8 mouse cellular contexts compared by ENCODE assay signal in the genomic region with DNA sequence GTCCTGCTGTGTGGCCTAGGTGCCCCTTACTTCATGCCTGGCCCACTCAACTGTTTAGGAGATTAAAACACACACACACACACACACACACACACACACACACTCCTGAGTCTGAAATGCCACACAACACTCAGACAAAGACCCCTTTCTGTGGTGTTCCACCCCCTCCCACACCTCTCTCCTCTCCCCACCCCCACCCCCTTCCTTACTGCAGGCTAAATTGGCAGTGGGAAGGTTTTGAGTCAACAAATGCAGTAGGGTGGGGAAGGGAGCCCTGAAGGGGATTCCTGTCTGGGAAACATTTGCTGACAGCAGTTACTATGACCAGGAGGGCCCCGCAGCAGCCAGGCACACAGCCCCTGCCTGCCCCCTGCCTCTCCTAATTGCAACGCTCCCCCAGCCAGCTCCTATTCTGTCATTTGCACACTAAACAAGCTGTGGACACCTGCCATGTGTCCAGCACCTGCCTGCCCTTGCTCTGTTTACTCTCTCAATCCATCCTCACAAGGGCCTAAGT.
DNase-seq lines count a peak whose midpoint lies in the region; ATAC-seq and TF ChIP-seq lines count a peak whose summit lies in the region.

No protein-coding gene starts in this region.

- dilution Hi-C loops in CH12.LX (cut with MboI; ENCODE audit: extremely low pct_ligation_motif_present, extremely low pct_unique_long_range_greater_than_20kb, low sequenced_read_pairs), result no loop called here

- H3K27ac ChIP-seq in CH12.LX (ENCODE audit: insufficient read depth, low read depth), result no peak overlapping the region
- H3K27ac ChIP-seq in hindbrain, embryonic 12.5 days, result peak overlapping the region; percentile 86
- peak overlapping the region; percentile 68 for H3K27ac ChIP-seq in limb, embryonic 14.5 days (replicated peaks; ENCODE audit: low read depth, low read length)
- H3K27ac ChIP-seq in liver, embryonic 11.5 days (ENCODE audit: low read depth, low read length), result no peak overlapping the region

- no peaks in the 10 kb centered on the region for H3K27me3 ChIP-seq in CH12.LX (replicated peaks)
- no peaks in the 10 kb centered on the region; the same call in 1 of the 2 replicates for H3K27me3 ChIP-seq in hindbrain, embryonic 12.5 days
- H3K27me3 ChIP-seq in limb, embryonic 14.5 days (ENCODE audit: control insufficient read depth, insufficient read depth, low read length), result no peaks in the 10 kb centered on the region
- no peaks in the 10 kb centered on the region; the same call in 1 of the 2 replicates for H3K27me3 ChIP-seq in liver, embryonic 11.5 days (replicated peaks; ENCODE audit: control insufficient read depth, insufficient read depth, low read length)

- ATAC-seq in hindbrain, embryonic 12.5 days (ENCODE audit: low FRiP score), result peak; percentile 83
- ATAC-seq in limb, embryonic 14.5 days (ENCODE audit: low FRiP score, low read depth), result peak; percentile 76
- no peak for ATAC-seq in liver, embryonic 11.5 days (replicated peaks; ENCODE audit: low FRiP score)

- no peaks in the 10 kb centered on the region for H3K36me3 ChIP-seq in CH12.LX (replicated peaks in 1 of 2; ENCODE audit: control insufficient read depth in 1 of 2, insufficient read depth in 1 of 2, low read length in 1 of 2)
- H3K36me3 ChIP-seq in hindbrain, embryonic 12.5 days, result no peaks in the 10 kb centered on the region
- no peaks in the 10 kb centered on the region for H3K36me3 ChIP-seq in limb, embryonic 14.5 days (ENCODE audit: control insufficient read depth, insufficient read depth, low read length)
- H3K36me3 ChIP-seq in liver, embryonic 11.5 days (ENCODE audit: control insufficient read depth, insufficient read depth, low read length), result no peaks in the 10 kb centered on the region

- peaks cover 31 to 46% of the 10 kb centered on the region in 2 experiments for H3K4me1 ChIP-seq in CH12.LX (ENCODE audit: control insufficient read depth in 1 of 2, insufficient read depth in 2 of 2)
- peaks cover 35% of the 10 kb centered on the region for H3K4me1 ChIP-seq in hindbrain, embryonic 12.5 days
- peaks cover 49% of the 10 kb centered on the region for H3K4me1 ChIP-seq in limb, embryonic 14.5 days (ENCODE audit: control insufficient read depth, insufficient read depth, low read length)
- peaks cover 2% of the 10 kb centered on the region; the same call in 1 of the 2 replicates for H3K4me1 ChIP-seq in liver, embryonic 11.5 days (replicated peaks; ENCODE audit: control insufficient read depth, insufficient read depth, low read length)

- H3K79me2 ChIP-seq in CH12.LX (replicated peaks; ENCODE audit: control insufficient read depth, extremely low read depth, insufficient read depth, poor library complexity, severe bottlenecking), result no peaks in the 10 kb centered on the region

- no peak for TF ChIP-seq POLR2A in CH12.LX (IDR thresholded peaks at IDR 0.05; ENCODE audit: low read depth, low read length)
- no peak for TF ChIP-seq POLR2A in limb, embryonic 14.5 days (IDR thresholded peaks at IDR 0.05; ENCODE audit: borderline replicate concordance, extremely low read depth, insufficient read depth, insufficient read length)

- no peak overlapping the region for H3K9ac ChIP-seq in CH12.LX (ENCODE audit: insufficient read depth, low read depth)
- H3K9ac ChIP-seq in hindbrain, embryonic 12.5 days, result no peak overlapping the region; the same call in 1 of the 2 replicates
- 0 out of 2 replicates have a peak overlapping the region, but pooled peaks have one; percentile 12 for H3K9ac ChIP-seq in limb, embryonic 14.5 days (ENCODE audit: low read depth, low read length, severe bottlenecking)
- H3K9ac ChIP-seq in liver, embryonic 11.5 days (ENCODE audit: low read depth, low read length), result no peak overlapping the region

- 9% methylated on average over 2 of the region's 2 CpGs for WGBS in hindbrain, embryonic 12.5 days
- WGBS in limb, embryonic 14.5 days, result 3% methylated on average over 2 of the region's 2 CpGs
- WGBS in liver, embryonic 11.5 days, result 25% methylated on average over 2 of the region's 2 CpGs

- DNase-seq in CH12.LX (ENCODE audit: extremely low read depth), result no peak
- peak; percentile 51 for DNase-seq in embryo, embryonic 10 days (ENCODE audit: low spot score)
- peak; percentile 62 for DNase-seq in limb, embryonic 14.5 days (ENCODE audit: low spot score)
- no peak for DNase-seq in gastrocnemius, postnatal 4 days (ENCODE audit: low spot score in 2 of 2)
- no peak for DNase-seq in cerebellum, adult 9-11 months
- no peak for DNase-seq in left cerebral cortex, postnatal 36 days (ENCODE audit: low spot score in 2 of 2)
- no peak for DNase-seq in liver, embryonic 11.5 days (ENCODE audit: low spot score)

- TF ChIP-seq RAD21 in CH12.LX (IDR thresholded peaks at IDR 0.05; ENCODE audit: low read depth, low read length), result no peak

- H3K4me2 ChIP-seq in CH12.LX (ENCODE audit: insufficient read depth, low read depth, poor library complexity, severe bottlenecking), result no peak overlapping the region
- H3K4me2 ChIP-seq in hindbrain, embryonic 12.5 days (replicated peaks), result no peak overlapping the region; the same call in 1 of the 2 replicates
- no peak overlapping the region for H3K4me2 ChIP-seq in limb, embryonic 14.5 days (replicated peaks; ENCODE audit: low read depth, low read length, severe bottlenecking)
- no peak overlapping the region for H3K4me2 ChIP-seq in liver, embryonic 11.5 days

- H3K4me3 ChIP-seq in CH12.LX (replicated peaks in 1 of 3; ENCODE audit: low read depth in 2 of 3, low read length in 2 of 3, poor library complexity in 1 of 3), result no peak overlapping the region
- no peak overlapping the region for H3K4me3 ChIP-seq in hindbrain, embryonic 12.5 days
- H3K4me3 ChIP-seq in limb, embryonic 14.5 days (replicated peaks; ENCODE audit: low read length), result no peak overlapping the region
- H3K4me3 ChIP-seq in liver, embryonic 11.5 days (ENCODE audit: low read depth, low read length), result no peak overlapping the region

- intact Hi-C loops in left cerebral cortex, postnatal 36 days (cut with DNase I), result no loop called here

- H3K9me3 ChIP-seq in CH12.LX (replicated peaks; ENCODE audit: low read length), result peaks cover 8% of the 10 kb centered on the region
- no peaks in the 10 kb centered on the region; the same call in 1 of the 2 replicates for H3K9me3 ChIP-seq in hindbrain, embryonic 12.5 days (replicated peaks)
- H3K9me3 ChIP-seq in limb, embryonic 14.5 days (ENCODE audit: control insufficient read depth, low read length), result no peaks in the 10 kb centered on the region
- H3K9me3 ChIP-seq in liver, embryonic 11.5 days (ENCODE audit: control insufficient read depth, low read length), result no peaks in the 10 kb centered on the region

- in situ Hi-C loops in CH12.LX (cut with MboI; ENCODE audit: low pct_ligation_motif_present, low pct_unique_long_range_greater_than_20kb, low sequenced_read_pairs), result no loop called here

- no peak for TF ChIP-seq CTCF in CH12.LX (conservative IDR thresholded peaks at IDR 0.05 in 1 of 2, IDR thresholded peaks at IDR 0.05 in 1 of 2; ENCODE audit: low read depth in 2 of 2, low read length in 2 of 2)

- TF ChIP-seq EP300 in CH12.LX (IDR thresholded peaks at IDR 0.05; ENCODE audit: low read length), result no peak

TF ChIP-seq in CH12.LX, 34 proteins besides CTCF, POLR2A, EP300 and RAD21:
- TF ChIP-seq MAZ (IDR thresholded peaks at IDR 0.05; ENCODE audit: low read depth, low read length), result no peak
- TF ChIP-seq IRF4 (IDR thresholded peaks at IDR 0.05; ENCODE audit: low read depth, low read length), result peak; percentile 32; the same call in 1 of the 2 replicates
- TF ChIP-seq MYC (IDR thresholded peaks at IDR 0.05; ENCODE audit: low read depth, low read length), result no peak
- no peak for TF ChIP-seq ZMIZ1 (IDR thresholded peaks at IDR 0.05; ENCODE audit: low read depth, low read length)
- no peak for TF ChIP-seq SIN3A (IDR thresholded peaks at IDR 0.05; ENCODE audit: low read length)
- TF ChIP-seq SMC3 (IDR thresholded peaks at IDR 0.05; ENCODE audit: low read depth, low read length), result no peak

Comparison
In these comparisons a context has a peak if more than half of its experiments do, and no peak if none do; other contexts are left out.
1. DNase-seq: peak in embryo, embryonic 10 days (single experiment) and limb, embryonic 14.5 days (single experiment); none in CH12.LX (single experiment), gastrocnemius, postnatal 4 days (0 of 2), cerebellum, adult 9-11 months (single experiment), left cerebral cortex, postnatal 36 days (0 of 2) and liver, embryonic 11.5 days (single experiment).
2. H3K27ac ChIP-seq: peak in hindbrain, embryonic 12.5 days (single experiment) and limb, embryonic 14.5 days (single experiment); none in CH12.LX (single experiment) and liver, embryonic 11.5 days (single experiment).